Mouse (Mus musculus) bone marrow macrophage, adult 2 months (primary cell): ENCODE results near the gene Shmt2.

Source experiments
- CTCF ChIP-seq: IDR thresholded peaks from 2 replicates; pipeline ENCODE4 v1.5.1; 2012; ENCODE audit warnings: low read depth, mild to moderate bottlenecking, low read length, moderate library complexity
- POLR2A ChIP-seq: IDR thresholded peaks from 2 replicates; pipeline ENCODE4 v1.6.1; 2012; ENCODE audit warnings: mild to moderate bottlenecking, low read depth, low read length, borderline replicate concordance

DNA sequence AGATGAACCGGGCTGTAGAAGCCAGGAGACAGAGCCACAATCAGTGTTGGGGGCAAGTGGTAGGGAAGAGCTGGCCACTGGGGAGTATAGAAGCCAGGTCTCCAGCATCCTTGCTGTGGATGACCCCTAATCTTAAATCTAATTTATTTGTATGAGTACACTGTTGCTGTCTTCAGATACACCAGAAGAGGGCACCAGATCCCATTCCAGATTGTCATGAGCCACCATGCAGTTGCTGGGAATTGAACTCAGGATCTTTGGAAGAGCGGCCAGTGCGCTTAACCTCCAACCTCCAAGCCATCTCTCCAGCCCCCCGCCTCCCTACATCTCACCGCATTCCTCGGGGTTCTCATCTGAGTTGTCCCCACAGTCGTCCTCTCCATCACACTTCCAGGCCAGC, 24.3 kb upstream of the Shmt2 start:
- no peak for TF ChIP-seq POLR2A
- no peak for TF ChIP-seq CTCF
